Mouse (Mus musculus): ENCODE measurements at regions not wholly inside any gene's neighbourhood (a gene's known extent, or its start where the extent isn't known, plus 50 kb on each side); places are given as distances from the start of the nearest gene placed in this dataset.
A peak's percentile ranks its signal among the peaks of the same experiment; 100 is the strongest.

DNA sequence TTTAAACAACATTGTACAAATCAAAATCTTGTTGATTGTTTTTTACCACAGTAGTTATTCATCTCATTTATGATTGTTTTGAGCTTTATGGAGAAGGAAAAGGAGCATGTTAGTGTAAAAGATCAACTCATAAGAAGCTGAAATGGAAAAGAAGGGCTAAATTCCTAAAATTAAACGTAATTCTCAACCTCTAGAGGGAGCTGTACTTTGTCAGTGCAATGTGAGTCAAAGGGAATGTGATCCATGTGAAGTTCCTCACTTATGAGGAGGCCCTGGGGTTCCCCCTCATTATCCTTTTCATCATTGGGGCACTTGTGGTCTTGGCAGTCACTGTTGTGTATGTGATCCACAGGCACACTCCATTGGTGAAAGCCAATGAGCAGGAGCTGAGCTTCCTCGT lies 54.0 kb upstream of the Vmn2r7 start:
- no peak for DNase-seq (ENCODE audit: low spot score in 2 of 2)

- no peak for DNase-seq (ENCODE audit: low spot score in 2 of 2)
Observed at GRCm38 (mm10) chr3:64901317-64901892, 56.8 kb upstream of the Vmn2r7 start.

DNA sequence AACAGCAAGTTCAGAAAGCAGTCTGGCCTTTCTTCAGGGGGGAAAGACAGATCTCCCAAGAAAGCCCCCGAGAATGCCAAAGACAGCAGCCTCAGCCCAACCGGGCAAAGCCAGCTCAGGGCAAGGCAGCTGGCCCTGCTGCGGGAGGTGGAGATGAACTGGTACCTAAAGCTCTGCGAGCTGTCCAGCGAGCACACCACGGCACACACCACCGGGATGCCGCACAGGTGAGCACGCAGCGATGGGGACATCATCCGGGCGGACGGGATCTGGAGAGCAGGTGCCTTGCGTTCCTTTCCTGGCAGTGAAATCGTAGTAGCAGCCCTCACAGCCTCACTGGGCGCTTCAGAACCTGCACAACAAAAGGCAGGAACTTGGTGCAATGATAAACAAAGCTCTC lies 104.7 kb upstream of the Vmn2r7 start:
- DNase-seq (ENCODE audit: low spot score in 2 of 2): no peak

DNA sequence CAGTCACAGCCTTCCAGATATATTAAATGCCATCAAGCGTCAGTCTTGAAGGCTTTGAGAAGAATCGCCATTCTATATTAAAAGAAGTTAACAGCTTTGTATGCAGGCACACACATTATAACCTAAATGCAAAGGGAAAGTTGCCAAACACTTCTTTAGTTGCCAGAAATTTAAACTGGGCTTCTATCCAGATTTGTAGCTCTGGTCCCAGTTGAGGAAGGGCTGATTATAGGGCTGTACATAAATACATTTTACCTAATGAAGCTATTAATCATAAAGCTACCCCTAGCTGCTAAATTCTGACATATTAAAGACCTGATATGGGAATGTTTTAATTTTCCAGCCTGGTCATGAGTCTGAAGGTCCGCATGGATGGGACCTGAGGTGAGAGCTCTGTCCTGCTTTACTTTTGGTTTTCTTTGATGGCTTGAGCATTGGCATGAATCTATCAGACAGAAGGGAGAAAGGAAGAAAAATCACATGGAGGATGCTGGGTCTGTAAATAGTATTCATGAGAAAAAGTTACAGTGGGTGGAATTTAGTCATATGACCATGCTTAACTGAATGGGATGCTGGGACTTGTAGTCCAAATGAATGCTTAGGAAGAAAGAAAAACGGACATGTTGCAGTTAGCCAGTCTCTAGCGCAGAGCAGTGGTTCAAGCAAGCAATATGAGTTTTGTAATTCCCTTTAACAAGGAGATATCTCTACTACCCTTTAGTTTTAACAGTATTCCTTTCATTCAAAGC lies 120.3 kb upstream of the Vmn2r7 start:
- DNase-seq (ENCODE audit: low spot score in 2 of 2): peak in 1 of 2 experiments; percentile 53

- peak in 1 of 2 experiments; percentile 39 for DNase-seq (ENCODE audit: low spot score in 2 of 2)
Observed at GRCm38 (mm10) chr3:64965416-64965980, 120.9 kb upstream of the Vmn2r7 start.

GRCm38 (mm10) chr3:64968275-64968674 lies 123.7 kb upstream of the Vmn2r7 start:
- no peak for DNase-seq (ENCODE audit: low spot score in 2 of 2)

GRCm38 (mm10) chr3:64984369-64984768 lies 124.8 kb upstream of the Kcnab1 start:
- peak in 1 of 2 experiments; percentile 36 for DNase-seq (ENCODE audit: low spot score in 2 of 2)

DNA sequence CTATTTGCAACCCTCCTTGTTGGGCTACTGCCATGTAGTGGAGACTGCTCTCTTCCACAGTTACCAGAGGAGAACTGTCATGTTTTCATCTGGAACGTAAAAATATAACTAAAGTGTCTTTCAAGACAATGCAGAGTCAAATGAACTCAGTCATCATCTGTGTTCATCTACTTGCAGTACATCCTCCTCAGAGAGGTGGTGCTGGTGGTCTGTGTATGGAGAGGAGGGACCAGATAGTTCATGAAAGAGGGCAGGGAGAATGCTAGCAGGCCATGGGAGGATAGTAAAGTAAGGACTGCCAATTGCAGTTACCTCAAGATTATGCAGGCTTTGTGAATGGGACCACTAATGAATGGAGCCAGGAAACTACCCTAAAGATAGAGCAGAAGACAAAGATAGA lies 121.5 kb upstream of the Kcnab1 start:
- DNase-seq (ENCODE audit: low spot score in 2 of 2): peak; percentile 22 to 54

- DNase-seq (ENCODE audit: low spot score in 2 of 2): no peak
Observed at GRCm38 (mm10) chr3:64996451-64996850, 112.7 kb upstream of the Kcnab1 start.

DNA sequence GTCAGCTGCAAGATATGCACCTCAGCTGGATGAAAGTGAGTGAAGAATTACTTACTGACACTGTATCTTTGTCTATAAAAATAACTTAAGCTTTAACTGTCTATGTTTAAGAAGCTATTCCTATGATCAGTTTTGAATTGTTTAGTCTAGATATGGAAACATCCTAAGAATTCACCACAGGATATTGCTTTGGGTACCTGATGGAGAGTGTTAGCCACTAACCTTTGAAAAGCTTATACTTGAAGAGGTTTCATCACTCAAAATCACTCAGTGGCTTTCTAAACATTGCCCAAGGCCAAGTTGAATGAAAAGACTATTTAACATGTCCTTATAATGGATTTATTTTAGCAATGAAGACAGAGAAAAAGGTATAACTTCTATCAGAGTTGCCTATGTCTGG lies 111.6 kb upstream of the Kcnab1 start:
- no peak for DNase-seq (ENCODE audit: low spot score in 2 of 2)

DNA sequence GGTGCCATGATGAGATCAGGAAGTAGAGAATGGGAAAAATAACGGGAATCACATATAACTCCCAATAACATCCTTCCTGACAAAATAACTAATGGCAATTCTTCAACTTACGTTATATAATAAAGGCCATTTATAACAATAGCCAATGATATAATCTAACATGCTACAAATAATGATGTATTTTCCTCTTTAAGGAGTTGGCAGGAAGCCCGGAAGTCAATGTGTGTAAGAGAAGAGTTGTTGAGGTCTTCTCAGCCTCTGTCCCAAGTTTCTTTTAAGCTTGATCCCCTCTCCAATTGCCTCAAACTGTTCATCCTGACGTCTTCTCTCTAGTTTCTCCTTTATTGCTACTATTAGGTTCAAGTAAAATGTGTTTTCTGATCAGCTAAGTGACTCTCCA lies 108.1 kb upstream of the Kcnab1 start:
- no peak for DNase-seq (ENCODE audit: low spot score in 2 of 2)

- DNase-seq (ENCODE audit: low spot score in 2 of 2): no peak
Observed at GRCm38 (mm10) chr3:65002578-65002977, 106.6 kb upstream of the Kcnab1 start.

GRCm38 (mm10) chr3:65006127-65006526 lies 103.1 kb upstream of the Kcnab1 start:
- no peak for DNase-seq (ENCODE audit: low spot score in 2 of 2)

DNA sequence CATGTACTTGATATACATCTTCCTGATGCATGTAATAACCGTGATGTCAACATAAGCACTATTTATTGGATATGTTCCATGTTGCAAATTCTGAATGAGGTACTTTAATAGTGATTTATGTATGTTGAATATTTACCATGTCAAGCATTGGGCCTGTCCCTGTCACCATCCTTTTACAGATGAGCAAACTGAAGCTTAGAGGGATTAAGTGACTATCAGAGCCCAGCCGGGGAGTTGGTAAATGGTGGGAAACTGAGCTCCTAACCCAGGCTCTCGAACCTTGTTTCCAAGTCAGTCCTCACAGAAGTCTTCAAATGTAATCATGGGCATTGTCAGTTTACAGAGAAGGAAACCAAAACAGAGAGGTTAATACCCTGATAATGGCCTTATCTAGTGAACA lies 102.6 kb upstream of the Kcnab1 start:
- no peak for DNase-seq (ENCODE audit: low spot score in 2 of 2)

DNA sequence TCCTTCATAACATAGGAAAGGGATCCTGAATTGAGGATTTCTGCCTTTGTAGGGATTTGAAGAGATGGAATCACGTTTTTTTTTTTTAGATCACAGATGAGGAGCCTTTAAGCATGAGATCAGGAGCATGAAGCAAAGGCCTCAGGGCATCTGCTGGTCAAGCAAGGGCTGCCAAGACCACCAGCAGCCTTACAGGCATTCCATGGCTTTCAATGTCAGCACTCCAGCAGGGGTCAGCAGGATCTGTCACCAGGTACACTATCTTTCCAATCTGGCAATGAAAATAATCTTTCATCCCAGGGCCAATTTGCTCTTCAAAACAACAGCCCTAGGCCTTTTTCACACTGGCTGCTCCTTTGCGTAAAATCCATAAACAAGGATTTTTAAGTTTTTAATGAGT lies 85.3 kb upstream of the Kcnab1 start:
- no peak for DNase-seq (ENCODE audit: low spot score in 2 of 2)

DNA sequence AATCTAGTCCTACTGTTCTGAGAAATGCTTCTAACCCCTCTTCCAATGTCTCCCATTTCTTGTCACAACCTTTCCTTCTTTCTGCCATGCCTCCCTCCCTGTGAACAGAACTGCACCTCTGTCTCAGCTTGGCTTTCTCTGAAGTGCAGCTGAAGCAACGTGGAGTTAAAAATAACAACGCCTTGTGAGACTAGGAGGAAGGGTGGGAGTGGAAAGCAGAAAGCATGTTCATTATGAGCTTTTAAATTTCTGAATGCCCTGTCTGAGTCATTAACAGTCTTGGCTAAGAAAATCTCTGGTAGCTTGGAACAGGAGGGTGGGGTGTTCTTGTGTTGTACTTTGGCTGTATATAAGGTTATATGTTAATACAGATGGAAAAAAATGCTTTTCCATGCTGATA lies 71.6 kb upstream of the Kcnab1 start:
- DNase-seq (ENCODE audit: low spot score in 2 of 2): peak in 1 of 2 experiments; percentile 5

GRCm38 (mm10) chr3:65047879-65048278 lies 61.3 kb upstream of the Kcnab1 start:
- no peak for DNase-seq (ENCODE audit: low spot score in 2 of 2)

GRCm38 (mm10) chr3:65055401-65055800 lies 53.8 kb upstream of the Kcnab1 start:
- no peak for DNase-seq (ENCODE audit: low spot score in 2 of 2)

All from layer of hippocampus, adult 18-20 months (tissue).